ENCODE assay signal across 8 mouse cellular contexts in genomic region chr4:49596846-49597182, GRCm38 (mm10). TPM values are rescaled to one million over a fixed set of nuclear protein-coding genes. Genes with fewer than 3 reads are reported as not detected.
A peak's percentile ranks its signal among the peaks of the same experiment; 100 is the strongest.
DNase-seq lines count a peak whose midpoint lies in the region; ATAC-seq and TF ChIP-seq lines count a peak whose summit lies in the region.

No protein-coding gene starts in this region.

- H3K36me3 ChIP-seq in hindbrain, embryonic 10.5 days, result no peaks in the 10 kb centered on the region
- H3K36me3 ChIP-seq in midbrain, embryonic 10.5 days, result no peaks in the 10 kb centered on the region

- under 1% methylated on average over 20 of the region's 20 CpGs for WGBS in hindbrain, embryonic 10.5 days
- 1% methylated on average over 20 of the region's 20 CpGs for WGBS in midbrain, embryonic 10.5 days

- H3K4me1 ChIP-seq in hindbrain, embryonic 10.5 days (replicated peaks), result peaks cover 11% of the 10 kb centered on the region; the same call in 1 of the 2 replicates
- H3K4me1 ChIP-seq in midbrain, embryonic 10.5 days, result peaks cover 16% of the 10 kb centered on the region

- no peak for ATAC-seq in CD4-positive, CD25-positive, alpha-beta regulatory T cell, adult 4 months

- intact Hi-C loops in gastrocnemius, adult 2 months (cut with DNase I), result no loop called here

- DNase-seq in gastrocnemius, adult 2 months, result no peak
- DNase-seq in gastrocnemius, postnatal 25 days, result no peak
- peak; percentile 51 for DNase-seq in retina, embryonic 14.5 days (ENCODE audit: low spot score)
- no peak for DNase-seq in retina, postnatal 1 day
- no peak for DNase-seq in hindbrain, embryonic 10.5 days (ENCODE audit: low spot score)
- DNase-seq in midbrain, embryonic 10.5 days (ENCODE audit: low spot score), result no peak
- no peak for DNase-seq in urinary bladder, postnatal 36 days (ENCODE audit: low spot score in 2 of 2)

- H3K27me3 ChIP-seq in hindbrain, embryonic 10.5 days (ENCODE audit: insufficient read depth, poor library complexity, severe bottlenecking), result no peaks in the 10 kb centered on the region
- H3K27me3 ChIP-seq in midbrain, embryonic 10.5 days (ENCODE audit: low read depth, poor library complexity, severe bottlenecking), result no peaks in the 10 kb centered on the region; the same call in 1 of the 2 replicates

- H3K27ac ChIP-seq in gastrocnemius, adult 2 months, result peak overlapping the region; percentile 96
- peak overlapping the region; percentile 90 for H3K27ac ChIP-seq in hindbrain, embryonic 10.5 days
- H3K27ac ChIP-seq in midbrain, embryonic 10.5 days (replicated peaks), result peak overlapping the region; percentile 92

- no peak for TF ChIP-seq CTCF in gastrocnemius, adult 2 months (IDR thresholded peaks at IDR 0.05)

- H3K9me3 ChIP-seq in hindbrain, embryonic 10.5 days, result no peaks in the 10 kb centered on the region
- H3K9me3 ChIP-seq in midbrain, embryonic 10.5 days (replicated peaks), result no peaks in the 10 kb centered on the region

- peak overlapping the region; percentile 97 for H3K4me3 ChIP-seq in gastrocnemius, adult 2 months
- peak overlapping the region; percentile 83 for H3K4me3 ChIP-seq in hindbrain, embryonic 10.5 days
- H3K4me3 ChIP-seq in midbrain, embryonic 10.5 days, result peak overlapping the region; percentile 86

RNA-seq across cellular contexts. Expression of gene Tmem246, which starts 0.9 kb away (rescaled TPM):
- total RNA-seq in gastrocnemius, adult 2 months (2021), result 10 to 100 TPM; 32.1 to 34.0 TPM
- 10 to 100 TPM; 26.7 to 29.2 TPM for total RNA-seq in gastrocnemius, postnatal 25 days (2021)
- 14.2 and 21.4 TPM in 2 replicates for polyA plus RNA-seq in hindbrain, embryonic 10.5 days (2016; fragmentation: Nextera tagmentation; extraction: Ambion mirVana)
- 16.0 and 17.8 TPM in 2 replicates for polyA plus RNA-seq in midbrain, embryonic 10.5 days (2016; fragmentation: Nextera tagmentation; extraction: Ambion mirVana)
- polyA plus RNA-seq in CD4-positive, CD25-positive, alpha-beta regulatory T cell, adult 4 months (2017; shearing (Covaris generic)), result not detected

RNA-seq across cellular contexts. Expression of gene Rnf20, which starts 35.0 kb away (rescaled TPM):
- total RNA-seq in gastrocnemius, adult 2 months (2021), result 10 to 100 TPM; 32.3 to 32.6 TPM
- total RNA-seq in gastrocnemius, postnatal 25 days (2021), result 10 to 100 TPM; 26.3 to 26.7 TPM
- polyA plus RNA-seq in hindbrain, embryonic 10.5 days (2016; fragmentation: Nextera tagmentation; extraction: Ambion mirVana), result 41.1 and 50.7 TPM in 2 replicates
- 49.7 and 53.9 TPM in 2 replicates for polyA plus RNA-seq in midbrain, embryonic 10.5 days (2016; fragmentation: Nextera tagmentation; extraction: Ambion mirVana)
- polyA plus RNA-seq in CD4-positive, CD25-positive, alpha-beta regulatory T cell, adult 4 months (2017; shearing (Covaris generic)), result 10 to 100 TPM; 52.4 to 62.4 TPM

RNA-seq across cellular contexts. Expression of gene Aldob, which starts 47.5 kb away (rescaled TPM):
- total RNA-seq in gastrocnemius, adult 2 months (2021), result not detected
- not detected for total RNA-seq in gastrocnemius, postnatal 25 days (2021)
- polyA plus RNA-seq in hindbrain, embryonic 10.5 days (2016; fragmentation: Nextera tagmentation; extraction: Ambion mirVana), result not detected in 2 replicates
- not detected in 2 replicates for polyA plus RNA-seq in midbrain, embryonic 10.5 days (2016; fragmentation: Nextera tagmentation; extraction: Ambion mirVana)
- not detected for polyA plus RNA-seq in CD4-positive, CD25-positive, alpha-beta regulatory T cell, adult 4 months (2017; shearing (Covaris generic))

Comparison
In these comparisons a context has a peak if more than half of its experiments do, and no peak if none do; other contexts are left out.
1. RNA of gene Tmem246, which starts 0.9 kb away (polyA plus RNA-seq): 14.2 to 21.4 TPM in hindbrain, embryonic 10.5 days and 16.0 to 17.8 TPM in midbrain, embryonic 10.5 days; not detected in CD4-positive, CD25-positive, alpha-beta regulatory T cell, adult 4 months; every median in the first group is over 10 times any median in the second.
2. Peak in every context shown above with its lines, with median percentiles within 50 percentile points of each other: H3K27ac ChIP-seq and H3K4me3 ChIP-seq.